Mouse (Mus musculus): ENCODE measurements around the gene Pth2r.

Gene Pth2r

DNA sequence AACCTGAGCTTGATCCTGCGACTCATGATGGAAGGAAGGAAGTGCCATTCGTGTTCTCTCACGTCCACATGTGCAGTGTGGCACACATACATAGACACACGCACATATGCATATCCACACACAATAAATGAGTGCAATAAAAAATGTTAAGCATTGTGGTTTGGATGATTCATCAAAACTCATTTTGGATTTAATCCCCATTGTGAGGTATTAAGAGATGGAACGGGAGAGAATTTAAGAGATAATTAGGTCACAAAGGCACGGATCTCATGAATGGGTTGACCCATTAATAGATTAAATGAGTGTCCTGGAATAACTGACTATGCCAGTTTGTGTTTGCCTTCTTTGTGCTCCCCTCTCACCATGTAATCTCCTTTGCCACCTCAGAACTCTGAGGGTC is at the start of gene Pth2r:
Pth2r (plus strand) TSS at position 301 of the 400 bp plus-strand sequence.
- in situ Hi-C loops (cut with MboI, MseI), result no loop called here

- in situ Hi-C loops (cut with MboI, MseI), result no loop called here
Measured at GRCm38 (mm10) chr1:65237712-65238111, 44.1 kb upstream of the Pth2r start.

DNA sequence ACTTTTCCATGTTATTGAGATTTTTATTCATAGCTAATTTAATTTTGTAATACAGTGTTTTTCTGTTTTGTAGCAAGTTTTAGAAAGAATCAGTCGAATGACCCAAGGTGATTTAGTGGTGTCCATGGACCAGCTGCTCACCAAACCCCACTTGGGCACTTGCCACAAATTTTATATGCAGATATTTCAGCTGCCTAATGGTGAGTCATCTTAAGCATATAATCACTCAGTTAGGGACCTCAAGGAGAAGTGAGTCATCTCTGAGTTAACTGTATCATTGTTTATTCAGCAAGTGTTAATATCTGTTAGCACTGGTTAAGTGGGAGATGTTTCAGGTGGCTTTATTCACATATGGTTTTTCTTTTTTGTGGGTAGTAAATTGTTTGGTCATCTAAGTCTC is 36.2 kb upstream of the Pth2r start:
- in situ Hi-C loops (cut with MboI, MseI), result no loop called here

DNA sequence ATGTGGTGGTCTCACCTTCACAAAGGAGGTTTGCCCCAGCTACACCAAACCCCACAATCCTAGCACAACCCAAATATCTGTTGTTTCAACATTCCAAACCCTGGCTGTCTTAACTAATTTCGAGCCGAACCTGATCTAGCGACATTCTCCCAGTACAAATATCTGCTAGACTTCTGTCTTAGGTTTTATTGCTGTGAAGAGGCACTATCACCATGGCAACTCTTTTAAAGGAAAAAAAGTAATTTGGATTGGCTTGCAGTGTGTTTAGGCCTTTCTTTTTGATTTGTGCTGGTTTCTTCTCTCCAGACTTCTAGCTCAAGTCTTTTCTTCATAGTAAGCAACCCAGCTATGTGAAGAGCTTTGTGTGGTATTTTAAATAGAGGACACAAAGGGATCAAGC is 1.4 kb upstream of the Pth2r start:
- in situ Hi-C loops (cut with MboI, MseI), result no loop called here

- in situ Hi-C loops (cut with MboI, MseI), result no loop called here
Measured at GRCm38 (mm10) chr1:65282766-65283165, 910 bp downstream of the Pth2r start.

DNA sequence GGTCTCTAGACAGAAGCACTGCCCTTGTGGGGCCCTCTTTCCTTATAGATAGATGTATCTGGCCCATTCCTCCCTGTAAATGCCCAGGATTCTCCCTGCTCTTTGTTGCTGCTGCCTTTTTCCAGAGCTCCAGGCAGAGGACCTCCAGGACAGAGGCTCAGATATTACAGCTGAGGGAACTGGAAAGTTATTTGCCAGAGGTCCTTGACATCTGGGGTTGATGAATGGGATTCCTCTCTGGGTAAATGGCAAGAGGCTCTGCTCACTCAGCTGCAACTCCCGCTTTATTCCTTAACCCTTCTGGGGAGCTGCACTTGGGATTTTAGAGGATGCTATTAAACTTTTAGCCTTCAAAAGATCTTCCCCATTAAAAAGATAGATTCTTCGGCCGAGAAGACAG is 26.6 kb downstream of the Pth2r start:
- in situ Hi-C loops (cut with MboI, MseI), result no loop called here

- in situ Hi-C loops (cut with MboI, MseI), result no loop called here
Measured at GRCm38 (mm10) chr1:65311214-65311933, 29.5 kb downstream of the Pth2r start.

- in situ Hi-C loops (cut with MboI, MseI), result no loop called here
Measured at GRCm38 (mm10) chr1:65312118-65312517, 30.3 kb downstream of the Pth2r start.

DNA sequence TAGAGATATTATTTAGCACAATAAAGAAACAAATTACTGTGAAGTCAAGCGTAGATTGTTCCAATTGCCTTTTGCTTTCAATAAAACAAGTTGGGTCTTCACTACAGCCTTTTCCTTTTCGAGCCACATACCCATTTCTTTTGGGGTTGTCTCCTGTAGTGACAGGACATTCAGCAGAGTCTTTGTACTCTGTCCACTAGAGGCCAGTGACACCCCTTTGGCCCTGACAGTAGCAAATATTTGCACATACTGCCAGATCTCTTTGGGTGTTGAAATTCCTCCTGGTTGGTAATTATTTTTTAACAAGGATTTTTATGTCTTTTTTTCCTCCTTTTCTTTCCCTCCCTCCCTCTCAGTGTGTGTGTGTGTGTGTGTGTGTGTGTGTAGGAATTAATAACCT is 31.0 kb downstream of the Pth2r start:
- in situ Hi-C loops (cut with MboI, MseI), result no loop called here

- in situ Hi-C loops (cut with MboI, MseI), result no loop called here
Measured at GRCm38 (mm10) chr1:65314054-65315021, 32.5 kb downstream of the Pth2r start.

DNA sequence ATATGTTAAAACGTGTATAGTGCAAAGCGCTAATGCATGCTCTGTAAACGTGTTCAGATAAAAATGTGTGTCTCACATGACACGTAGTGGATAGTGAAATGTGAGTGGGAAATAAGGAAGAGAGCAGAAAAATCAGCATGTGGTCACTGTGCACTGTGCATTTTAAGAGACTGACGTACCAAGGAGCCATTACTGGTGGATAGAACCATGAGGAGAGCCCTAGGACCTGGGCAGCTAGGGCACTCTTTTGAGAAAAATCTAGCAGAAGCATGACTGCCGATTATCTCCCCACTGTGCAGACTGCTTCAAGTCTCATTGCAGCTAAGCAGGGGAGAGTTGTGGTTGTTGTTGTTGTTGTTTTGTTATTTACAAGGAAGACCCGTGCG is 33.2 kb downstream of the Pth2r start:
- in situ Hi-C loops (cut with MboI, MseI), result no loop called here

DNA sequence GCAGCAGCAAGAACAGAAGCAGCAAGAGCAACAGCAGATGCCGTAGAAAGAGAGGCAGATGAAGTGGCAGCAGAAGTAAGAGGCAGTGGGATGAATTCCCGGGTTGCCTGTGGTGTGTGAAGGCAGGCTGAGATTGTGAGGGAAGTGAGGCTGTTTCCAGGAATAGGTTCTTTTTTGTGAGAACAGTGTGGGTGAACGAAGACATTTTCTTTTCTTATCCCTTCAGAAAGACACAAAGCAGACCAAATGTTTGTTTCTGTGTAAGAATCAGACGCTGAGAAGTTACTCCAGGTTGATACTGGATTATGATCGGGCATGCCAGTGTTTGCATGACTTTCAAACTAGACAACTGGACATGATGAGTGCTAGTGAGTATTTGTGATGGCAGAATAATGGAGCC is 52.2 kb downstream of the Pth2r start:
- in situ Hi-C loops (cut with MboI, MseI), result no loop called here

- in situ Hi-C loops (cut with MboI, MseI), result no loop called here
Measured at GRCm38 (mm10) chr1:65337768-65338167, 55.9 kb downstream of the Pth2r start.

DNA sequence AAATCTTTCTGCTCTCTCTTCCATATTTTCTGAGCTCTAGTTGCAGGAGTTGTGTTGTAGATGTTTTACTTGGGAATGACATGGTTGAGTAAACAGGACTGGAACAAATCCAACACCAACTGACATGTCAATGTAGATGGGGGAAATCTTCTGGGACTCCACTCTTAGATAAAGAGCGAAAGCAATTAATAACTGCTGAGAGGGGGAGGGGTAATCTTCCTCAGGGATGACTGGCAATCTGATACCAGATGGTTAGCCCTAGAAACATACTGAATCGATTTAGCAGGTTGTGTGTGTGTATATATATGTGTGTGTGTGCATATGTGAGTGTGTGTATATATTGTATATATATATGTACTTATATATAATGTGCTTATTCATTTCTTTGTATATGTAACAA is 58.4 kb downstream of the Pth2r start:
- in situ Hi-C loops (cut with MboI, MseI), result no loop called here

DNA sequence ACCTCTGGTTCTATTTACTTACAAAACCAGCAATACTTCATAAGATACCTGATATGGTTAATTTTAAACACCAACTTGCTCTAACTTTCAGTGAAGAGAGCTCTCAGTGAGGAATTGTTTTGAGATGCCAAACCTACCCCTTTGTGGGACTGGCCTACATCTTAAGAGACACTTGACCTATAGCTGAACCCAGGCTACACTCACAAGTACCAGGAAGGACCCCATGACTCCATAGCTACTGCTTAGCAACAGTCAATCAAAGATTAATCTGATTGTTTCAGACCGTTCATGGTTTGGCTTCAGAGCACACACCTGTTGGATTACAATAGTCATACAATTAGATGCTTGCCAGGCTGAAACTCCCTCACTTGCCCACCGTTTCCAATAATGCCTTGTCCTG is 71.1 kb downstream of the Pth2r start:
- in situ Hi-C loops (cut with MboI, MseI), result no loop called here

DNA sequence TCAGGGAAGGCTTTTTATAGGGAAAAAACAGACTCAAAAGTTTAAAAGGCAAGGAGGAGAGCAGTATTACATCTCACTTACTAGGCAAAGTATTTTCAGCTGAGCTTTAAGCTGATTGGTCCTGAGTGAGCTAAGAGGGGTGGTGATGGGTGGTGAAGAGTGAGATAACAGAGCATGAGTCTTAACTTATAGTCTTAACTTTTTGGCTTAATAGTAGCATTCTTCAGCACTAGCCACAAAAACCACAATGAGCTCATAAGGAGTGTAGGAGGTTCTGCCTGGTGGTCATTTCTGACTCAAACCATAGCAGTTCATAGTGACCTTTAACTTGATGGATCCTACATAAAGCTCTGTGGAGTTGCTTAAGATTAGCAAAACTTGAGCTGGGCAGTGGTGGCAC is 72.3 kb downstream of the Pth2r start:
- in situ Hi-C loops (cut with MboI, MseI), result no loop called here

DNA sequence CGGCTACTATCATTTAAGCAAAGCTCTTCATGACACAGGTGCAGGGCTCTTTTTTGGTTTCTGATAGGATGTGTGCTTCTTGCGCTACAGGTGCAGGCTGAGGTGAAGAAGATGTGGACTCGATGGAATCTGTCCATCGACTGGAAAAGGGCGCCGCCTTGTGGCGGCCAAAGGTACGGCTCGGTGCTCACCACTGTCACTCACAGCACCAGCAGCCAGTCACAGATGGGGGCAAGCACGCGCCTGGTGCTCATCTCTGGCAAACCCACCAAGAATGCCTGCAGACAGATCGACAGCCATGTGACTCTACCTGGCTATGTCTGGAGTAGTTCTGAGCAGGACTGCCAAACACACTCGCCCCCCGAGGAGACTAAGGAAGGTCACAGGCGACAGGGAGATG is 106.5 kb downstream of the Pth2r start:
- in situ Hi-C loops (cut with MboI, MseI), result no loop called here

- in situ Hi-C loops (cut with MboI, MseI), result no loop called here
Measured at GRCm38 (mm10) chr1:65389621-65390020, 107.8 kb downstream of the Pth2r start.

DNA sequence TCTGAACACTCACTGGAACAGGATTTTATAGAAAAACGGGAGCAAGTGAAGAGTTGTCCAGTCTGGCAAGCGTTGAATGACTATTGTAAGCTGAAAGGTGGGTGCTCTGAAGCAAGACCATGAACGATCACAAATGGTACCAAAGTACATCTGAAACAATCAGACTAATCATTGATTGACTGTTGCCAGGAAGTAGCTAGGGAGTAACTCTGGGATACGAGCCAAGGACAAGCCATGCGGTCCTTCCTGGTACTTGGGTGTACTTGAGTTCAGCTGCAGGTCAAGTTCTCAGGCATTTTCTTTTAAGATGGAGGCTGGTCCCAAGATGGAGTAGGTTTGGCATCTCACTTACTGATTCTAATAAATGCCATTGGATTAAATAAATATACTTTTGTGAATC is 125.6 kb downstream of the Pth2r start:
- in situ Hi-C loops (cut with MboI, MseI), result no loop called here

- in situ Hi-C loops (cut with MboI, MseI), result no loop called here
Measured at GRCm38 (mm10) chr1:65420909-65421308, 139.1 kb downstream of the Pth2r start.

- in situ Hi-C loops (cut with MboI, MseI), result no loop called here
Measured at GRCm38 (mm10) chr1:65422501-65423010, 140.7 kb downstream of the Pth2r start.
